Comparison of ENCODE assay signal across 8 mouse cellular contexts in the genomic region with DNA sequence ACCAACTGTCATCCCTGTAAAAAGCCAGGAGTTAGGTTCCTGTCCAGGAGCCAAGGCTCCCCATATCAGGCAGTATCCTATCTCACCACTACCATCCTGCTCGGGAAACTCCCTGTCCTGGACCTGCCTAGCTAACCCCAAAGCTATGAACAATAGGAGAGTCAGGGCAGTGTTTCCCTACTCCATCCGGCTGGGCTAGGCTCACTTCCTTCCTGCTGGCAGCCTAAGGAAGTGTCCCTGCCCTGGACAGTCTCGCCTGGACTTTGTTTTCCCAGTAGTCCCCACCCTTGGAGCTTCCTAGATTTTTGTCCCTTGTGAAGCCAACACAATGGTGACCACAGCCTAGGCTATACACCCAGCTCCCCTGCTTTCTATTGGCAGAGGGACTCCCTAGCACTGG. TPM values are rescaled to one million over a fixed set of nuclear protein-coding genes. Genes with fewer than 3 reads are reported as not detected.
DNase-seq lines count a peak whose midpoint lies in the region; ATAC-seq and TF ChIP-seq lines count a peak whose summit lies in the region.

No protein-coding gene starts in this region.

- WGBS in heart, embryonic 16.5 days: 57% methylated on average over 3 of the region's 3 CpGs
- WGBS in limb, embryonic 12.5 days: 82% methylated on average over 3 of the region's 3 CpGs
- WGBS in neural tube, embryonic 13.5 days: 64% methylated on average over 3 of the region's 3 CpGs

- peak; percentile 14 for TF ChIP-seq CTCF in left cerebral cortex, adult 2 months (IDR thresholded peaks at IDR 0.05)

- peak; percentile 28 for ATAC-seq in heart, embryonic 16.5 days (replicated peaks; ENCODE audit: extremely low read depth, insufficient read depth, low FRiP score)
- ATAC-seq in limb, embryonic 12.5 days (ENCODE audit: insufficient number of reproducible peaks, insufficient read depth, low FRiP score, low TSS enrichment, low read depth): no peak
- ATAC-seq in neural tube, embryonic 13.5 days (ENCODE audit: low read depth): no peak

- intact Hi-C loops in left cerebral cortex, adult 2 months (cut with DNase I): no loop called here

- peak overlapping the region; percentile 66 for H3K27ac ChIP-seq in left cerebral cortex, adult 2 months
- peak overlapping the region; percentile 93 for H3K27ac ChIP-seq in heart, embryonic 16.5 days (ENCODE audit: low read length)
- H3K27ac ChIP-seq in limb, embryonic 12.5 days: peak overlapping the region; percentile 90
- H3K27ac ChIP-seq in neural tube, embryonic 13.5 days (replicated peaks): peak overlapping the region; percentile 84; the same call in 1 of the 2 replicates

- no peaks in the 10 kb centered on the region for H3K27me3 ChIP-seq in heart, embryonic 16.5 days (ENCODE audit: control insufficient read depth, insufficient read depth, low read length)
- no peaks in the 10 kb centered on the region for H3K27me3 ChIP-seq in limb, embryonic 12.5 days
- no peaks in the 10 kb centered on the region for H3K27me3 ChIP-seq in neural tube, embryonic 13.5 days

- H3K9me3 ChIP-seq in heart, embryonic 16.5 days (replicated peaks; ENCODE audit: control insufficient read depth, low read length): no peaks in the 10 kb centered on the region
- H3K9me3 ChIP-seq in limb, embryonic 12.5 days: no peaks in the 10 kb centered on the region
- H3K9me3 ChIP-seq in neural tube, embryonic 13.5 days: no peaks in the 10 kb centered on the region

- H3K4me3 ChIP-seq in left cerebral cortex, adult 2 months: no peak overlapping the region
- H3K4me3 ChIP-seq in heart, embryonic 16.5 days (ENCODE audit: low read length): peak overlapping the region; percentile 0; the same call in 1 of the 2 replicates
- peak overlapping the region; percentile 81; the same call in 1 of the 2 replicates for H3K4me3 ChIP-seq in limb, embryonic 12.5 days (replicated peaks)
- no peak overlapping the region for H3K4me3 ChIP-seq in neural tube, embryonic 13.5 days

- peaks cover 8% of the 10 kb centered on the region for H3K36me3 ChIP-seq in heart, embryonic 16.5 days (ENCODE audit: control insufficient read depth, insufficient read depth)
- H3K36me3 ChIP-seq in limb, embryonic 12.5 days: peaks cover 47% of the 10 kb centered on the region
- peaks cover 47% of the 10 kb centered on the region for H3K36me3 ChIP-seq in neural tube, embryonic 13.5 days

- DNase-seq in left cerebral cortex, adult 2 months (ENCODE audit: extremely low spot score in 1 of 2, low spot score in 2 of 2): no peak
- no peak for DNase-seq in left cerebral cortex, adult 9 months (ENCODE audit: low spot score in 2 of 2)
- DNase-seq in MN1 (ENCODE audit: low spot score): no peak
- DNase-seq in cerebellum, adult 9-11 months: no peak
- DNase-seq in right cerebral cortex, postnatal 25 days: no peak

- H3K4me1 ChIP-seq in heart, embryonic 16.5 days (ENCODE audit: control insufficient read depth, insufficient read depth, low read length): peaks cover 38% of the 10 kb centered on the region
- H3K4me1 ChIP-seq in limb, embryonic 12.5 days (replicated peaks): peaks cover 55% of the 10 kb centered on the region
- peaks cover 69% of the 10 kb centered on the region for H3K4me1 ChIP-seq in neural tube, embryonic 13.5 days (replicated peaks)

- peak overlapping the region; percentile 75; the same call in 1 of the 2 replicates for H3K4me2 ChIP-seq in heart, embryonic 16.5 days (ENCODE audit: low read depth, low read length)
- peak overlapping the region; percentile 96; the same call in 1 of the 2 replicates for H3K4me2 ChIP-seq in limb, embryonic 12.5 days
- peak overlapping the region; percentile 96; the same call in 1 of the 2 replicates for H3K4me2 ChIP-seq in neural tube, embryonic 13.5 days

- H3K9ac ChIP-seq in heart, embryonic 16.5 days (ENCODE audit: low read length): no peak overlapping the region
- H3K9ac ChIP-seq in limb, embryonic 12.5 days (replicated peaks): no peak overlapping the region
- no peak overlapping the region for H3K9ac ChIP-seq in neural tube, embryonic 13.5 days

RNA-seq across cellular contexts. Expression of gene Hyal2, which starts 0.9 kb away (rescaled TPM):
- total RNA-seq in left cerebral cortex, adult 2 months (2021): 10 to 100 TPM; 14.9 TPM
- polyA plus RNA-seq in heart, embryonic 16.5 days (2015; fragmentation: Nextera tagmentation; extraction: Ambion mirVana): 87.4 and 87.7 TPM in 2 replicates
- polyA plus RNA-seq in limb, embryonic 12.5 days (2016; fragmentation: Nextera tagmentation; extraction: Ambion mirVana): 127 and 128 TPM in 2 replicates
- 76.8 and 77.5 TPM in 2 replicates for polyA plus RNA-seq in neural tube, embryonic 13.5 days (2015; fragmentation: Nextera tagmentation; extraction: Ambion mirVana)

RNA-seq across cellular contexts. Expression of gene Tusc2, which starts 3.8 kb away (rescaled TPM):
- 10 to 100 TPM; 91.0 to 99.1 TPM for total RNA-seq in left cerebral cortex, adult 2 months (2021)
- 44.3 and 44.7 TPM in 2 replicates for polyA plus RNA-seq in heart, embryonic 16.5 days (2015; fragmentation: Nextera tagmentation; extraction: Ambion mirVana)
- polyA plus RNA-seq in limb, embryonic 12.5 days (2016; fragmentation: Nextera tagmentation; extraction: Ambion mirVana): 50.6 and 52.6 TPM in 2 replicates
- polyA plus RNA-seq in neural tube, embryonic 13.5 days (2015; fragmentation: Nextera tagmentation; extraction: Ambion mirVana): 95.3 and 114 TPM in 2 replicates

RNA-seq across cellular contexts. Expression of gene Hyal1, which starts 9.9 kb away (rescaled TPM):
- 1 to 10 TPM; 6.0 to 8.5 TPM for total RNA-seq in left cerebral cortex, adult 2 months (2021)
- 7.5 and 8.4 TPM in 2 replicates for polyA plus RNA-seq in heart, embryonic 16.5 days (2015; fragmentation: Nextera tagmentation; extraction: Ambion mirVana)
- polyA plus RNA-seq in limb, embryonic 12.5 days (2016; fragmentation: Nextera tagmentation; extraction: Ambion mirVana): 13.7 and 14.9 TPM in 2 replicates
- 8.2 and 8.5 TPM in 2 replicates for polyA plus RNA-seq in neural tube, embryonic 13.5 days (2015; fragmentation: Nextera tagmentation; extraction: Ambion mirVana)

RNA-seq across cellular contexts. Expression of gene Naa80, which starts 11.8 kb away (rescaled TPM):
- total RNA-seq in left cerebral cortex, adult 2 months (2021): 10 to 100 TPM; 11.3 to 12.6 TPM
- polyA plus RNA-seq in heart, embryonic 16.5 days (2015; fragmentation: Nextera tagmentation; extraction: Ambion mirVana): 15.1 and 19.2 TPM in 2 replicates
- 14.3 and 16.1 TPM in 2 replicates for polyA plus RNA-seq in limb, embryonic 12.5 days (2016; fragmentation: Nextera tagmentation; extraction: Ambion mirVana)
- 15.9 and 19.0 TPM in 2 replicates for polyA plus RNA-seq in neural tube, embryonic 13.5 days (2015; fragmentation: Nextera tagmentation; extraction: Ambion mirVana)

RNA-seq across cellular contexts. Expression of gene Hyal3, which starts 13.8 kb away (rescaled TPM):
- total RNA-seq in left cerebral cortex, adult 2 months (2021): 1 to 10 TPM in 1 of 2 experiments, under 1 TPM in 1; 0.97 to 1.2 TPM
- polyA plus RNA-seq in heart, embryonic 16.5 days (2015; fragmentation: Nextera tagmentation; extraction: Ambion mirVana): 0.54 and 0.69 TPM in 2 replicates
- 1.3 and 1.4 TPM in 2 replicates for polyA plus RNA-seq in limb, embryonic 12.5 days (2016; fragmentation: Nextera tagmentation; extraction: Ambion mirVana)
- 1.9 and 2.0 TPM in 2 replicates for polyA plus RNA-seq in neural tube, embryonic 13.5 days (2015; fragmentation: Nextera tagmentation; extraction: Ambion mirVana)

Comparison
In these comparisons a context has a peak if more than half of its experiments do, and no peak if none do; other contexts are left out.
1. H3K4me3 ChIP-seq: peak in heart, embryonic 16.5 days (single experiment) and limb, embryonic 12.5 days (single experiment); none in left cerebral cortex, adult 2 months (single experiment) and neural tube, embryonic 13.5 days (single experiment).
2. Peak in every context shown above with its lines, with median percentiles within 50 percentile points of each other: H3K27ac ChIP-seq and H3K4me2 ChIP-seq.